ENCODE assay signal across 19 mouse cellular contexts in genomic region chr17:28725783-28726182, GRCm38 (mm10). TPM values are rescaled to one million over a fixed set of nuclear protein-coding genes. Genes with fewer than 3 reads are reported as not detected.
DNase-seq lines count a peak whose midpoint lies in the region; ATAC-seq and TF ChIP-seq lines count a peak whose summit lies in the region.
"Had no signal": no experiment of that assay in that cellular context is flagged by ENCODE, and none has a peak within 500 bp of the region (broad histone marks: within the 10 kb centered on the region; RNA-seq: fewer than 3 reads in every experiment).

Gene AC170998.1 (plus strand): TSS chr17:28726083.

- no peaks in the 10 kb centered on the region for H3K27me3 ChIP-seq in Patski
- H3K27me3 ChIP-seq: CH12.LX; embryonic facial prominence, embryonic 12.5 days; forebrain, embryonic 13.5 days; forebrain, embryonic 15.5 days had no signal

- in situ Hi-C loops in Patski (cut with MboI; ENCODE audit: low pct_unique_long_range_greater_than_20kb): no loop called here

- intact Hi-C loops in left cerebral cortex, postnatal 36 days (cut with DNase I): no loop called here

- CTCF ChIA-PET in Patski (lab: Charles Lee): interaction anchor here (0.9 to 1.5 kb wide), 2 partner anchors 13 to 22 kb away, joined by 3 read pairs; no protein-coding TSS in a partner anchor

- no peak for TF ChIP-seq CTCF in Patski (IDR thresholded peaks at IDR 0.05)

- POLR2A ChIA-PET in Patski (lab: Charles Lee): no interaction called here

- DNase-seq in Patski (ENCODE audit: low read depth, low spot score): no peak
- DNase-seq in left cerebral cortex, postnatal 36 days (ENCODE audit: low spot score in 2 of 2): no peak
- DNase-seq in right cerebral cortex, postnatal 10 days (ENCODE audit: low spot score in 2 of 2): no peak
- DNase-seq: adrenal gland, adult 2 months; adrenal gland, postnatal 10 days; adrenal gland, postnatal 25 days; cerebellum, adult 11 months; cerebellum, adult 18-20 months; cerebellum, adult 8-10 months; cerebellum, adult 9-11 months; cerebellum, postnatal 14 days; forebrain, postnatal 0 days had no signal

- ATAC-seq in CD4-positive, CD25-positive, alpha-beta regulatory T cell, adult 4 months: no peak
- ATAC-seq in Patski: no peak
- no peak for ATAC-seq in neutrophil, adult 5-6 weeks (ENCODE audit: extremely low read depth, insufficient number of reproducible peaks, low FRiP score, poor library complexity, severe bottlenecking)
- ATAC-seq: forebrain, embryonic 13.5 days; forebrain, embryonic 15.5 days; forebrain, postnatal 0 days had no signal

RNA-seq across cellular contexts. Expression of gene AC170998.1, which starts in this region (rescaled TPM):
- 10 to 100 TPM; 10.1 TPM for polyA plus RNA-seq in CD4-positive, CD25-positive, alpha-beta regulatory T cell, adult 4 months (2017; shearing (Covaris generic))
- polyA plus RNA-seq in Patski (2021): 30.9 TPM
- total RNA-seq in neutrophil, adult 5-6 weeks (2017): 18.3 and 18.7 TPM in 2 replicates
- total RNA-seq in left cerebral cortex, postnatal 36 days (2021): 1 to 10 TPM; 2.2 to 3.6 TPM
- polyA plus RNA-seq: G1E had no signal
